Comparison of ENCODE assay signal across 9 mouse cellular contexts in genomic region chr10:73011874-73012273, GRCm38 (mm10).
DNase-seq lines count a peak whose midpoint lies in the region; TF ChIP-seq lines count a peak whose summit lies in the region.
"Had no signal": no experiment of that assay in that cellular context is flagged by ENCODE, and none has a peak within 500 bp of the region (broad histone marks: within the 10 kb centered on the region; RNA-seq: fewer than 3 reads in every experiment).

No protein-coding gene starts in this region.

- no peaks in the 10 kb centered on the region for H3K4me1 ChIP-seq in MEL (ENCODE audit: control insufficient read depth in 1 of 2, insufficient read depth in 2 of 2, low read length in 2 of 2)
- H3K4me1 ChIP-seq in hindbrain, embryonic 10.5 days (replicated peaks): no peaks in the 10 kb centered on the region
- H3K4me1 ChIP-seq: limb, embryonic 13.5 days had no signal

- no peaks in the 10 kb centered on the region for H3K27me3 ChIP-seq in MEL (ENCODE audit: control insufficient read depth in 1 of 2, insufficient read depth in 2 of 2, low read length in 2 of 2)
- H3K27me3 ChIP-seq in hindbrain, embryonic 10.5 days (ENCODE audit: insufficient read depth, poor library complexity, severe bottlenecking): no peaks in the 10 kb centered on the region
- H3K27me3 ChIP-seq: limb, embryonic 13.5 days had no signal

- no peak overlapping the region for H3K9ac ChIP-seq in MEL (ENCODE audit: control insufficient read depth, low read depth, low read length, poor library complexity, severe bottlenecking)
- H3K9ac ChIP-seq: limb, embryonic 13.5 days had no signal

- TF ChIP-seq POLR2A in MEL (IDR thresholded peaks at IDR 0.05; ENCODE audit: control insufficient read depth in 1 of 2, insufficient read depth in 1 of 2, low read depth in 1 of 2, low read length in 2 of 2, poor library complexity in 1 of 2): no peak

- no peak for TF ChIP-seq EP300 in MEL (IDR thresholded peaks at IDR 0.05; ENCODE audit: low read depth in 1 of 2, low read length in 2 of 2)

- no peaks in the 10 kb centered on the region for H3K9me3 ChIP-seq in MEL (replicated peaks; ENCODE audit: insufficient read depth, low read length)
- no peaks in the 10 kb centered on the region for H3K9me3 ChIP-seq in hindbrain, embryonic 10.5 days
- H3K9me3 ChIP-seq: limb, embryonic 13.5 days had no signal

- no peak overlapping the region for H3K4me3 ChIP-seq in MEL (ENCODE audit: control insufficient read depth in 1 of 2, insufficient read depth in 1 of 2, low read depth in 2 of 2, low read length in 2 of 2)
- H3K4me3 ChIP-seq in hindbrain, embryonic 10.5 days: no peak overlapping the region
- H3K4me3 ChIP-seq: limb, embryonic 13.5 days had no signal

- peak; percentile 9 to 21 (median 17); a peak in 2 of 6 replicates for TF ChIP-seq CTCF in MEL (IDR thresholded peaks at IDR 0.05 in 2 of 3, conservative IDR thresholded peaks at IDR 0.05 in 1 of 3; ENCODE audit: control insufficient read depth in 1 of 3, insufficient read depth in 1 of 3, low read depth in 2 of 3, low read length in 3 of 3, poor library complexity in 1 of 3, severe bottlenecking in 1 of 3)

- peak; percentile 5 for TF ChIP-seq RAD21 in MEL (IDR thresholded peaks at IDR 0.05; ENCODE audit: low read depth, low read length)

- WGBS in hindbrain, embryonic 10.5 days: 66% methylated on average over 5 of the region's 5 CpGs

- peak; percentile 21 for DNase-seq in embryo, embryonic 10 days (ENCODE audit: low spot score)
- no peak for DNase-seq in embryo, embryonic 9.5 days (ENCODE audit: extremely low spot score)
- DNase-seq in left cerebral cortex, postnatal 14 days (ENCODE audit: low spot score in 2 of 2): peak; percentile 25 to 28
- no peak for DNase-seq in left cerebral cortex, adult 8-10 months (ENCODE audit: low spot score in 2 of 2)
- DNase-seq in MEL (ENCODE audit: low read depth, low spot score): peak; percentile 13
- peak; percentile 8 for DNase-seq in layer of hippocampus, adult 9-10 months (ENCODE audit: low spot score)
- DNase-seq in ovary, adult 18-20 months (ENCODE audit: low spot score): no peak
- no peak for DNase-seq in hindbrain, embryonic 10.5 days (ENCODE audit: low spot score)

- intact Hi-C loops in left cerebral cortex, postnatal 14 days (cut with DNase I): no loop called here

- no peak overlapping the region for H3K27ac ChIP-seq in MEL (ENCODE audit: control insufficient read depth, low read depth, low read length)
- no peak overlapping the region for H3K27ac ChIP-seq in hindbrain, embryonic 10.5 days
- H3K27ac ChIP-seq: limb, embryonic 13.5 days had no signal

- no peaks in the 10 kb centered on the region for H3K36me3 ChIP-seq in MEL (ENCODE audit: control insufficient read depth in 1 of 2, insufficient read depth in 2 of 2, low read length in 2 of 2)
- no peaks in the 10 kb centered on the region for H3K36me3 ChIP-seq in hindbrain, embryonic 10.5 days
- H3K36me3 ChIP-seq: limb, embryonic 13.5 days had no signal

- no peaks in the 10 kb centered on the region for H3K79me2 ChIP-seq in MEL (ENCODE audit: control insufficient read depth, insufficient read depth, low read length, poor library complexity)

TF ChIP-seq in MEL, 35 proteins besides CTCF, POLR2A, EP300 and RAD21:
- TF ChIP-seq CHD1 (IDR thresholded peaks at IDR 0.05; ENCODE audit: low read depth, low read length) (no peak), E2F4 (IDR thresholded peaks at IDR 0.05; ENCODE audit: borderline replicate concordance, low read depth, low read length) (no peak), POLR2AphosphoS5 (IDR thresholded peaks at IDR 0.05; ENCODE audit: borderline replicate concordance, low read depth, low read length) (no peak), MYC (IDR thresholded peaks at IDR 0.05; ENCODE audit: low read depth, low read length) (no peak), GABPA (IDR thresholded peaks at IDR 0.05; ENCODE audit: low read depth, low read length) (no peak), MAFK (IDR thresholded peaks at IDR 0.05; ENCODE audit: borderline replicate concordance, low read depth, low read length) (no peak), NELFE (IDR thresholded peaks at IDR 0.05; ENCODE audit: low read depth, low read length) (no peak), USF1 (IDR thresholded peaks at IDR 0.05; ENCODE audit: low read depth, low read length) (no peak), BHLHE40 (IDR thresholded peaks at IDR 0.05; ENCODE audit: borderline replicate concordance, low read depth, low read length) (no peak), UBTF (IDR thresholded peaks at IDR 0.05; ENCODE audit: borderline replicate concordance, insufficient read depth, low read depth, low read length) (no peak), TCF12 (IDR thresholded peaks at IDR 0.05; ENCODE audit: low read depth, low read length) (no peak), SMC3 (IDR thresholded peaks at IDR 0.05; ENCODE audit: low read depth, low read length) (no peak), MYB (IDR thresholded peaks at IDR 0.05; ENCODE audit: low read depth, low read length) (no peak), USF2 (IDR thresholded peaks at IDR 0.05; ENCODE audit: borderline replicate concordance in 1 of 2, insufficient read depth in 1 of 2, low read depth in 1 of 2, low read length in 2 of 2) (no peak), KAT2A (conservative IDR thresholded peaks at IDR 0.05; ENCODE audit: low read depth, low read length) (no peak), MXI1 (IDR thresholded peaks at IDR 0.05; ENCODE audit: low read depth, low read length) (no peak), CHD2 (IDR thresholded peaks at IDR 0.05; ENCODE audit: low read length) (no peak)
TF ChIP-seq in MEL: peak in this region for 0.

Comparison
In these comparisons a context has a peak if more than half of its experiments do, and no peak if none do; other contexts are left out.
1. DNase-seq: peak in embryo, embryonic 10 days (single experiment), left cerebral cortex, postnatal 14 days (2 of 2), MEL (single experiment) and layer of hippocampus, adult 9-10 months (single experiment); none in embryo, embryonic 9.5 days (single experiment), left cerebral cortex, adult 8-10 months (0 of 2), ovary, adult 18-20 months (single experiment) and hindbrain, embryonic 10.5 days (single experiment).